Mouse (Mus musculus) E14TG2a.4 (cell line): ENCODE results near the gene Adamts2.

Experiments
- CTCF ChIP-seq: conservative IDR thresholded peaks from 2 replicates; pipeline ENCODE4 v1.5.1; 2014; ENCODE audit warnings: low read length
- NANOG ChIP-seq: IDR thresholded peaks from 2 replicates; pipeline ENCODE4 v1.6.1; 2014; ENCODE audit warnings: borderline replicate concordance, low read length, mixed read lengths
- POU5F1 ChIP-seq: IDR thresholded peaks from 2 replicates; pipeline ENCODE4 v1.6.1; 2014; ENCODE audit warnings: low read length, borderline replicate concordance

GRCm38 (mm10) chr11:50726035-50726434, 124.2 kb downstream of the Adamts2 start:
- TF ChIP-seq CTCF = no peak
- TF ChIP-seq POU5F1 = no peak
- no peak for TF ChIP-seq NANOG
